Mouse (Mus musculus) c-Kit-negative CD71-positive TER-119-positive erythroid progenitor cells, embryonic 14.5 days (primary cell): ENCODE results near the gene Ntm.
A peak's percentile ranks its signal among the peaks of the same experiment; 100 is the strongest.

Source experiments
- DNase-seq: peaks from one replicate; pipeline ENCODE4 v3.0.0-alpha.2; 2013; ENCODE audit warnings: low read depth, low spot score

Gene Ntm

GRCm38 (mm10) chr9:29410284-29410683 lies 552.7 kb downstream of the Ntm start:
- no peak for DNase-seq

GRCm38 (mm10) chr9:29409216-29409907 lies 553.6 kb downstream of the Ntm start:
- peak; percentile 11 for DNase-seq

GRCm38 (mm10) chr9:29407954-29408353 lies 555.0 kb downstream of the Ntm start:
- DNase-seq = no peak

GRCm38 (mm10) chr9:29406973-29407372 lies 556.0 kb downstream of the Ntm start:
- DNase-seq = no peak

GRCm38 (mm10) chr9:29406046-29406445 lies 556.9 kb downstream of the Ntm start:
- no peak for DNase-seq

- no peak for DNase-seq
These were observed 562.8 kb downstream of the Ntm start for GRCm38 (mm10) chr9:29400151-29400550.

GRCm38 (mm10) chr9:29396101-29396500 lies 566.8 kb downstream of the Ntm start:
- no peak for DNase-seq

- DNase-seq = no peak
These were observed 569.8 kb downstream of the Ntm start for GRCm38 (mm10) chr9:29393136-29393535.

- no peak for DNase-seq
These were observed 572.0 kb downstream of the Ntm start for GRCm38 (mm10) chr9:29390796-29391517.

GRCm38 (mm10) chr9:29389224-29389623 lies 573.7 kb downstream of the Ntm start:
- no peak for DNase-seq

- DNase-seq = no peak
These were observed 575.8 kb downstream of the Ntm start for GRCm38 (mm10) chr9:29387136-29387535.

- DNase-seq = no peak
These were observed 585.6 kb downstream of the Ntm start for GRCm38 (mm10) chr9:29377172-29378002.

- no peak for DNase-seq
These were observed 591.6 kb downstream of the Ntm start for GRCm38 (mm10) chr9:29371341-29371740.

- DNase-seq = no peak
These were observed 593.3 kb downstream of the Ntm start for GRCm38 (mm10) chr9:29369621-29370020.

- no peak for DNase-seq
These were observed 594.6 kb downstream of the Ntm start for GRCm38 (mm10) chr9:29368291-29368690.

GRCm38 (mm10) chr9:29357796-29358195 lies 605.1 kb downstream of the Ntm start:
- DNase-seq = no peak

- DNase-seq = no peak
These were observed 620.6 kb downstream of the Ntm start for GRCm38 (mm10) chr9:29342303-29342702.

GRCm38 (mm10) chr9:29341292-29341691 lies 621.6 kb downstream of the Ntm start:
- no peak for DNase-seq

GRCm38 (mm10) chr9:29335671-29336070 lies 627.3 kb downstream of the Ntm start:
- DNase-seq = no peak

- DNase-seq = no peak
These were observed 630.4 kb downstream of the Ntm start for GRCm38 (mm10) chr9:29332296-29333090.

GRCm38 (mm10) chr9:29330486-29330885 lies 632.5 kb downstream of the Ntm start:
- DNase-seq = no peak
